Mouse (Mus musculus): ENCODE data around the gene Them4. TPM values are rescaled to one million over a fixed set of nuclear protein-coding genes. Genes with fewer than 3 reads are reported as not detected.

Gene Them4
- polyA plus RNA-seq, 1 experiment from 2014 or later, result 12.3 TPM

- ATAC-seq (replicated peaks; ENCODE audit: insufficient number of reproducible peaks, insufficient read depth, low FRiP score, low read depth), result no peak
- H3K4me3 ChIP-seq, result no peak overlapping the region
- no peaks in the 10 kb centered on the region for H3K4me1 ChIP-seq (replicated peaks)
- peaks cover 34% of the 10 kb centered on the region for H3K27me3 ChIP-seq
- H3K4me2 ChIP-seq, result no peak overlapping the region
- no peak overlapping the region for H3K9ac ChIP-seq
- H3K27ac ChIP-seq, result no peak overlapping the region
- H3K9me3 ChIP-seq (replicated peaks), result no peaks in the 10 kb centered on the region
- no peaks in the 10 kb centered on the region for H3K36me3 ChIP-seq
- WGBS, result 17% methylated on average over 9 of the region's 9 CpGs
Observed at GRCm38 (mm10) chr3:94379831-94380510, 70.1 kb downstream of the Them4 start.

Other genes with a start within 250 kb of the Them4 start
- gene Gm10697, start 237.4 kb upstream of the Them4 start, polyA plus RNA-seq (2015; fragmentation: Nextera tagmentation; extraction: Ambion mirVana), result not detected in 2 replicates
- not detected in 2 replicates for gene Gm10696, start 131.9 kb upstream of the Them4 start, polyA plus RNA-seq (2015; fragmentation: Nextera tagmentation; extraction: Ambion mirVana)
- not detected in 2 replicates for gene Gm5286, start 113.4 kb upstream of the Them4 start, polyA plus RNA-seq (2015; fragmentation: Nextera tagmentation; extraction: Ambion mirVana)
- gene Gm4778, start 46.1 kb upstream of the Them4 start, polyA plus RNA-seq (2015; fragmentation: Nextera tagmentation; extraction: Ambion mirVana), result not detected in 2 replicates
- gene Them5, start 32.0 kb downstream of the Them4 start, polyA plus RNA-seq (2015; fragmentation: Nextera tagmentation; extraction: Ambion mirVana), result 0.16 TPM in 1 of 2 replicates, not detected in the other
- 0.19 and 0.70 TPM in 2 replicates for gene C2cd4d, start 52.3 kb downstream of the Them4 start, polyA plus RNA-seq (2015; fragmentation: Nextera tagmentation; extraction: Ambion mirVana)
- 7.5 and 7.8 TPM in 2 replicates for gene Rorc, start 62.7 kb downstream of the Them4 start, polyA plus RNA-seq (2015; fragmentation: Nextera tagmentation; extraction: Ambion mirVana)
- 0.09 and 0.34 TPM in 2 replicates for gene Lingo4, start 88.4 kb downstream of the Them4 start, polyA plus RNA-seq (2015; fragmentation: Nextera tagmentation; extraction: Ambion mirVana)
- gene Tdrkh, start 103.2 kb downstream of the Them4 start, polyA plus RNA-seq (2015; fragmentation: Nextera tagmentation; extraction: Ambion mirVana), result 8.3 and 10.0 TPM in 2 replicates
- gene Mrpl9, start 133.2 kb downstream of the Them4 start, polyA plus RNA-seq (2015; fragmentation: Nextera tagmentation; extraction: Ambion mirVana), result 56.1 and 60.8 TPM in 2 replicates
- gene Oaz3, start 133.8 kb downstream of the Them4 start, polyA plus RNA-seq (2015; fragmentation: Nextera tagmentation; extraction: Ambion mirVana), result 0.23 and 0.38 TPM in 2 replicates
- 1.0 and 4.5 TPM in 2 replicates for gene Celf3, start 168.2 kb downstream of the Them4 start, polyA plus RNA-seq (2015; fragmentation: Nextera tagmentation; extraction: Ambion mirVana)
- 4.9 and 6.2 TPM in 2 replicates for gene Riiad1, start 170.3 kb downstream of the Them4 start, polyA plus RNA-seq (2015; fragmentation: Nextera tagmentation; extraction: Ambion mirVana)

All from heart, embryonic 15.5 days (tissue).